Mouse (Mus musculus) thymus, adult 2 months (tissue): Measurements from ENCODE around the gene Ppp1r12a.

Experiments used
- CTCF ChIP-seq: fragments of 200-500 bp; IDR thresholded peaks from 2 replicates; pipeline ENCODE4 v1.5.1; 2012; ENCODE audit warnings: mild to moderate bottlenecking, control low read depth, low read length, moderate library complexity, borderline replicate concordance; ENCODE audit not compliant: control insufficient read depth, poor library complexity, insufficient read depth; ENCODE audit errors: extremely low read depth
- POLR2A ChIP-seq: fragments of 200-500 bp; IDR thresholded peaks from 2 replicates; pipeline ENCODE4 v1.6.1; 2012; ENCODE audit warnings: mild to moderate bottlenecking, low read length, control low read depth, moderate library complexity; ENCODE audit not compliant: control insufficient read depth, poor library complexity, insufficient read depth; ENCODE audit errors: extremely low read depth

- TF ChIP-seq CTCF (no peak), POLR2A (no peak)
Measured at GRCm38 (mm10) chr10:108159002-108159401, 3.0 kb upstream of the Ppp1r12a start.
